Mouse (Mus musculus) heart, embryonic 16.5 days (tissue): ENCODE measurements around the gene Apol7c. TPM values are rescaled to one million over a fixed set of nuclear protein-coding genes. Genes with fewer than 3 reads are reported as not detected.
"Not testable (repeated sequence)": the region's sequence is repeated elsewhere in the genome, so short reads cannot be mapped to it uniquely, and the experiment has no call there.

Experiments used
- ATAC-seq: fragments of 200-750 bp; cut with Nextera tagmentation; replicated peaks from 2 replicates; pipeline ENCODE4 v1.8.0; 2017; ENCODE audit warnings: moderate number of reproducible peaks; ENCODE audit not compliant: insufficient read depth, low FRiP score; ENCODE audit errors: extremely low read depth
- H3K27ac ChIP-seq: fragments of 300-500 bp; sonication (generic); 2 replicates; pipeline ENCODE4 v1.5.1; 2014; ENCODE audit warnings: mild to moderate bottlenecking, low read length, control low read depth, moderate library complexity
- H3K27me3 ChIP-seq: fragments of 300-500 bp; sonication (generic); 2 replicates; pipeline ENCODE4 v1.6.1; 2014; ENCODE audit warnings: low read length, mixed read lengths; ENCODE audit not compliant: control insufficient read depth, insufficient read depth
- H3K36me3 ChIP-seq: fragments of 300-500 bp; sonication (generic); 2 replicates; pipeline ENCODE4 v1.6.1; 2014; ENCODE audit not compliant: control insufficient read depth, insufficient read depth
- H3K4me1 ChIP-seq: fragments of 300-500 bp; sonication (generic); 2 replicates; pipeline ENCODE4 v1.6.1; 2014; ENCODE audit warnings: low read length, mixed read lengths; ENCODE audit not compliant: control insufficient read depth, insufficient read depth
- H3K4me2 ChIP-seq: fragments of 300-500 bp; sonication (generic); 2 replicates; pipeline ENCODE4 v1.6.1; 2014; ENCODE audit warnings: low read depth, mild to moderate bottlenecking, control low read depth, low read length
- H3K4me3 ChIP-seq: fragments of 300-500 bp; sonication (generic); 2 replicates; pipeline ENCODE4 v1.5.1; 2014; ENCODE audit warnings: mild to moderate bottlenecking, control low read depth, low read length
- H3K9ac ChIP-seq: fragments of 300-500 bp; sonication (generic); 2 replicates; pipeline ENCODE4 v1.6.1; 2014; ENCODE audit warnings: low read length, control low read depth
- H3K9me3 ChIP-seq: fragments of 300-500 bp; sonication (generic); replicated peaks from 2 replicates; pipeline ENCODE4 v1.6.1; 2016; ENCODE audit warnings: low read length; ENCODE audit not compliant: control insufficient read depth
- WGBS: fragments of 180-500 bp; shearing (Covaris S2); extraction: QIAGEN DNeasy Blood & Tissue Kit; methylation state at CpG from one replicate; pipeline ENCODE4 v1.1.7; 2014; 5-methylcytosine and 5-hydroxymethylcytosine counted together
- polyA plus RNA-seq: library from polyadenylated mRNA; unstranded; fragments of >200 nt; fragmentation: Nextera tagmentation; extraction: Ambion mirVana; gene quantifications from 2 replicates; pipeline ENCODE4 v1.2.1, GENCODE M21; 2015

Gene Apol7c
- polyA plus RNA-seq: 0.10 and 0.21 TPM in 2 replicates

DNA sequence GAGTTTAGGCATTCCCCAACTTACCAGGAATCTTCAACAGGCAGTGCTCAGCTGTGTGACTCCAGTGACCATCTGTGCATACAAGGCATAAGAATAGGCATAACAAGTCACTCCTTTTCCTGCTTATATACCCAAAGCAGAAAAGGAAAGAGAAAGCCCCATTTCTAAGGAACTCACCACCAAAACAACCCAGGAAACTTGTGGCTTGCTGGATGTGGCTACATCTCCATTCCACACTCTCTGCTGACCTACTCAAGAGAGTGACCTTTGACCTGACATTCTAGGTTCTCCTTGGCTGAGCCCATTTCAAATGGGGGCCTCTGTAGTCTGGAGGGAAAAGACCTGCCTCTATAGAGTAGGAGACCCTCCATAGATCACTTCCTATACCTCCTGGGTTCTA is at the start of gene Apol7c:
Gene Apol7c (minus strand): TSS at position 101 of the 400 bp plus-strand sequence.
- Histone ChIP-seq H3K9ac (no peak within 1 kb of the TSS), H3K4me3 (no peak within 1 kb of the TSS), H3K36me3 (no peaks in the 10 kb centered on the region), H3K27ac (no peak within 1 kb of the TSS), H3K4me2 (no peak within 1 kb of the TSS), H3K4me1 (no peaks in the 10 kb centered on the region), H3K9me3 (no peaks in the 10 kb centered on the region), H3K27me3 (no peaks in the 10 kb centered on the region)
- no peak for ATAC-seq

- 0 out of 2 replicates have a peak, but pooled peaks cover 5% of the 10 kb centered on the region for H3K9me3 ChIP-seq
- H3K9ac ChIP-seq: no peak overlapping the region
- H3K27ac ChIP-seq: peak overlapping the region; percentile 45
- WGBS: 25% methylated on average over 1 of the region's 1 CpGs
- H3K36me3 ChIP-seq: no peaks in the 10 kb centered on the region
- H3K4me3 ChIP-seq: no peak overlapping the region
- H3K27me3 ChIP-seq: no peaks in the 10 kb centered on the region
- ATAC-seq: peak; percentile 92
- H3K4me1 ChIP-seq: peaks cover 5% of the 10 kb centered on the region; the same call in 1 of the 2 replicates
- H3K4me2 ChIP-seq: no peak overlapping the region
Observed at GRCm38 (mm10) chr15:77581681-77582080, 48.6 kb upstream of the Apol7c start.

- no peak overlapping the region for H3K4me2 ChIP-seq
- no peak overlapping the region for H3K9ac ChIP-seq
- H3K4me3 ChIP-seq: no peak overlapping the region
- no peak overlapping the region for H3K27ac ChIP-seq
- 0 out of 2 replicates have a peak, but pooled peaks cover 5% of the 10 kb centered on the region for H3K9me3 ChIP-seq
- WGBS: 77% methylated on average over 4 of the region's 4 CpGs
- H3K27me3 ChIP-seq: no peaks in the 10 kb centered on the region
- H3K36me3 ChIP-seq: no peaks in the 10 kb centered on the region
- peaks cover 5% of the 10 kb centered on the region; the same call in 1 of the 2 replicates for H3K4me1 ChIP-seq
- no peak for ATAC-seq
Observed at GRCm38 (mm10) chr15:77579311-77579710, 46.2 kb upstream of the Apol7c start.

- WGBS: 87% methylated on average over 2 of the region's 2 CpGs
- Histone ChIP-seq H3K4me3 (no peak overlapping the region), H3K9ac (no peak overlapping the region), H3K4me2 (no peak overlapping the region), H3K36me3 (no peaks in the 10 kb centered on the region), H3K27ac (no peak overlapping the region), H3K9me3 (0 out of 2 replicates have a peak, but pooled peaks cover 5% of the 10 kb centered on the region), H3K27me3 (no peaks in the 10 kb centered on the region), H3K4me1 (peaks cover 5% of the 10 kb centered on the region; the same call in 1 of the 2 replicates)
- no peak for ATAC-seq
Observed at GRCm38 (mm10) chr15:77578801-77579200, 45.7 kb upstream of the Apol7c start.

DNA sequence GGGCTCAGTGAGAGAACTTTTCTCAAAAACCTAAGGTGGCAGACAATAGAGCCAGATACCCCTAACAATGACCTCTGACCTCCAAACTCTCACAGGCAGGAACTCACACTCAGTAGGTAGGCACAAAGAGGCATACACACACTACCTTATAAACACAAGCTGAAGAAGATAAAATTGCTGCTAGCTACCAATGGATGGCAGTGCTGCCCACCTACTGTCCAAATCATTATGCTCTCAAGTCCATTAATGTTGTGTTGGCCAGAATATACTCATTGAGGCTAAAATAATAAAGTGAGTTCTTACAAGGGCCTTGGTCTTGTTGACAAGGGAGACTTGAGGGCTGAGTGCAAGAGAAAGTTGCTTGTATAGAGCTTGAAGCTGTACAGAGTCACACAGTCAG is 30.1 kb upstream of the Apol7c start:
- Histone ChIP-seq H3K4me1 (no peaks in the 10 kb centered on the region), H3K36me3 (no peaks in the 10 kb centered on the region), H3K27ac (no peak overlapping the region), H3K4me3 (no peak overlapping the region), H3K9me3 (no peaks in the 10 kb centered on the region), H3K9ac (no peak overlapping the region), H3K4me2 (no peak overlapping the region), H3K27me3 (no peaks in the 10 kb centered on the region)
- no peak for ATAC-seq

DNA sequence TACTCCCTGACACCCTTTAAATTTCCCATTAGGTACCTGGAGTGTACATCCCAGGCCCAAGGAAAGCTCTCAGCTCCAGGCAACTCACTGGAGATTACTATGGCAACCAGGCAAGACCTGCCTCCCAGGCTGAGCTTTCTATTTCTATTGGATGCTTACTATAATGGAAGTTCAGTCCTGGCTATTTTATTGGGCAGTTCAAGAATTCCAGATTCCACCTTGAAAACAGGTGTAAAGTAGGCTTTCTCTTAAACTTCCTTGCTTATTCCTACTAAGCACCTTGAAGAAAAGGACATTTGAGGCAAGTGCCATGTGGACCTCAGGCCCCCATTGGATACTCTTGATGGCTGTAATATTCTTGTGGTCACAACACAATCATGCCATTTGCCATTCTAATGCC is 28.7 kb upstream of the Apol7c start, which contains the start of gene 1700025B11Rik:
Gene 1700025B11Rik (minus strand): TSS at position 101 of the 400 bp plus-strand sequence.
- Histone ChIP-seq H3K9ac (no peak within 1 kb of the TSS), H3K9me3 (no peaks in the 10 kb centered on the region), H3K27me3 (no peaks in the 10 kb centered on the region), H3K27ac (no peak within 1 kb of the TSS), H3K4me3 (no peak within 1 kb of the TSS), H3K4me1 (no peaks in the 10 kb centered on the region), H3K36me3 (no peaks in the 10 kb centered on the region), H3K4me2 (no peak within 1 kb of the TSS)
- no peak for ATAC-seq

DNA sequence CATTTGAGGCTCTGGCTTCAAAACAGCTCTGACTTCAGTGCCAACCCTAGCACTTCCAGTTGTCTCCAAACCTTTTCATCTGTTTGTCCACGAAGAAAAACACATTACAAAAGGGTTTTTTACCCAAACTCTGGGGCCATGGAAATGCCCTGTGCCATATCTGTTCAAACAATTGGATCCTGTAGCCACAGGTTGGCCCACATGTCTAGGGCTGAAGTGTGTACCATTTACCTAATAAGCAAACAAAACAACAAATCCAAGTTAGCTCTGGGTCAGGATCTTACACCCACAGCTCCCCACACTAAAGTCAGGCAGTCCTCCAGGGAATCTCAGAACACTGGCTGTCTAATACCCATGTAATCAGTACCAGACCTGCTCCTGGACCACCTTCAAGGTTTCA is 6.1 kb upstream of the Apol7c start:
- H3K27me3 ChIP-seq, H3K4me3 ChIP-seq, H3K4me2 ChIP-seq, H3K9me3 ChIP-seq, H3K4me1 ChIP-seq, H3K36me3 ChIP-seq, H3K9ac ChIP-seq, ATAC-seq, H3K27ac ChIP-seq: not testable (repeated sequence)
- WGBS: 20% methylated on average over 1 of the region's 1 CpGs

DNA sequence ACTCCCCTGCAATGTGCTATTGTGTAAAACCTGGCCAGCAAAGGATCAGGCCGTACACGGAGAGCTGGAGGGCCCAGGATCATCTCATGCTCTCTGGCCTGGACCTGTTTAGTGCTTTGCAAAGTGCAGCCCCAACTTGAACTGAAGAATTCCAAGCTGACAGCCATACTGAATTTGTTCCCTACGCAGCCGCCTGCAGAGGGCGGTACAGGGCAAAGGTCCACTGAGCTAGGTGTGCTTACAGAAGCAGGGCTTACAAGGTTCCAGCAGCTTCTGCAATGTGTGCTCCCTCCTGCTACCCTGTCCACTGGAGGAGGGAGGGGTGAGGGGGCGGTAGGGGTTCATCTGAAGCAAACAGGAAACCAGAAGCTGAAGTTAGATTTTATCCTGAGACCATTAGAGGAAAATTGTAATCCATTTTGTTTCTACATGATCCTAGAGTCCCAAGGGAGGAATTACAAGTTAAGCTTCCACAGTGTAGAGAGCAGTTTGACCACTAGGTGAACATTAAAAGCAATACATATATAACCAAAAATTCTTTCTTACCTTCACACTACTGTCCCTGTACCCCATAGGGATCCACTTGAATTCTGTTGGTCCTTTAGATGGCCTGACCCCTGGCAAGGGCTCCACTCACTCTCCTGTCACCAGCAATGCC is 9.8 kb downstream of the Apol7c start:
- not testable (repeated sequence) for H3K4me3 ChIP-seq, H3K9me3 ChIP-seq, H3K9ac ChIP-seq, H3K27ac ChIP-seq, H3K36me3 ChIP-seq, H3K4me2 ChIP-seq, H3K27me3 ChIP-seq, ATAC-seq, H3K4me1 ChIP-seq
- 19% methylated on average over 6 of the region's 6 CpGs for WGBS

GRCm38 (mm10) chr15:77520596-77520995 is 12.5 kb downstream of the Apol7c start:
- 60% methylated on average over 4 of the region's 4 CpGs for WGBS
- not testable (repeated sequence) for ATAC-seq

More at GRCm38 (mm10) chr15:77520596-77520995, 12.5 kb downstream of the Apol7c start:
- H3K27ac ChIP-seq, H3K4me2 ChIP-seq, H3K36me3 ChIP-seq, H3K4me1 ChIP-seq, H3K9ac ChIP-seq, H3K4me3 ChIP-seq, H3K27me3 ChIP-seq, H3K9me3 ChIP-seq: not testable (repeated sequence)
